Mouse (Mus musculus): ENCODE results near the gene Htra2.
A peak's percentile ranks its signal among the peaks of the same experiment; 100 is the strongest.

Htra2 gene

GRCm38 (mm10) chr6:83070247-83070310 lies 15.0 kb upstream of the Htra2 start, which contains the start of gene Tlx2:
TSS of gene Tlx2 (minus strand) at chr6:83070293.
- no peak for DNase-seq (ENCODE audit: low spot score in 2 of 2)

GRCm38 (mm10) chr6:83069488-83070246 lies 14.6 kb upstream of the Htra2 start:
- no peak for DNase-seq (ENCODE audit: low spot score in 2 of 2)

GRCm38 (mm10) chr6:83068706-83069487 lies 13.8 kb upstream of the Htra2 start:
- no peak for DNase-seq (ENCODE audit: low spot score in 2 of 2)

GRCm38 (mm10) chr6:83068221-83068620 lies 13.1 kb upstream of the Htra2 start:
- no peak for DNase-seq (ENCODE audit: low spot score in 2 of 2)

GRCm38 (mm10) chr6:83066441-83066840 lies 11.4 kb upstream of the Htra2 start:
- no peak for DNase-seq (ENCODE audit: low spot score in 2 of 2)

GRCm38 (mm10) chr6:83065995-83066394 lies 10.9 kb upstream of the Htra2 start:
- no peak for DNase-seq (ENCODE audit: low spot score in 2 of 2)

- DNase-seq (ENCODE audit: low spot score in 2 of 2) = no peak
These were observed 3.7 kb upstream of the Htra2 start for GRCm38 (mm10) chr6:83058725-83059124.

GRCm38 (mm10) chr6:83057790-83058189 lies 2.7 kb upstream of the Htra2 start, which contains the start of gene Dqx1:
TSS of gene Dqx1 (plus strand) at chr6:83057844.
- no peak for DNase-seq (ENCODE audit: low spot score in 2 of 2)

- peak; percentile 96 to 98 for DNase-seq (ENCODE audit: low spot score in 2 of 2)
These were observed 810 bp downstream of the Htra2 start, which contains the start of gene Aup1 for GRCm38 (mm10) chr6:83054074-83054851. TSS of gene Aup1 (plus strand) at chr6:83054521.

GRCm38 (mm10) chr6:83053136-83053960 lies 1.7 kb downstream of the Htra2 start:
- DNase-seq (ENCODE audit: low spot score in 2 of 2) = peak; percentile 54 to 68

- DNase-seq (ENCODE audit: low spot score in 2 of 2) = no peak
These were observed 5.7 kb downstream of the Htra2 start for GRCm38 (mm10) chr6:83049367-83049766.

GRCm38 (mm10) chr6:83044742-83045141 lies 10.3 kb downstream of the Htra2 start:
- no peak for DNase-seq (ENCODE audit: low spot score in 2 of 2)

GRCm38 (mm10) chr6:83043993-83044392 lies 11.1 kb downstream of the Htra2 start:
- DNase-seq (ENCODE audit: low spot score in 2 of 2) = no peak

GRCm38 (mm10) chr6:83043561-83043960 lies 11.5 kb downstream of the Htra2 start:
- no peak for DNase-seq (ENCODE audit: low spot score in 2 of 2)

- DNase-seq (ENCODE audit: low spot score in 2 of 2) = no peak
These were observed 14.5 kb downstream of the Htra2 start for GRCm38 (mm10) chr6:83040601-83041000.

- DNase-seq (ENCODE audit: low spot score in 2 of 2) = peak; percentile 97
These were observed 16.5 kb downstream of the Htra2 start for GRCm38 (mm10) chr6:83038496-83039012.

- DNase-seq (ENCODE audit: low spot score in 2 of 2) = no peak
These were observed 17.9 kb downstream of the Htra2 start for GRCm38 (mm10) chr6:83037188-83037587.

- DNase-seq (ENCODE audit: low spot score in 2 of 2) = no peak
These were observed 20.5 kb downstream of the Htra2 start for GRCm38 (mm10) chr6:83034463-83035055.

GRCm38 (mm10) chr6:83033249-83034185 lies 21.6 kb downstream of the Htra2 start, which contains the start of the genes Dok1 and Loxl3:
TSS of gene Dok1 (minus strand) at chr6:83033471.
TSS of gene Loxl3 (plus strand) at chr6:83034173.
- DNase-seq (ENCODE audit: low spot score in 2 of 2) = peak; percentile 77 to 78

GRCm38 (mm10) chr6:83032769-83033191 lies 22.3 kb downstream of the Htra2 start:
- DNase-seq (ENCODE audit: low spot score in 2 of 2) = peak; percentile 77 to 78
